Mouse (Mus musculus): ENCODE results near the gene Kcnj8. TPM values are rescaled to one million over a fixed set of nuclear protein-coding genes. Genes with fewer than 3 reads are reported as not detected.

Kcnj8 gene
- polyA plus RNA-seq, 1 experiment from 2014 or later, result 13.4 TPM

DNA sequence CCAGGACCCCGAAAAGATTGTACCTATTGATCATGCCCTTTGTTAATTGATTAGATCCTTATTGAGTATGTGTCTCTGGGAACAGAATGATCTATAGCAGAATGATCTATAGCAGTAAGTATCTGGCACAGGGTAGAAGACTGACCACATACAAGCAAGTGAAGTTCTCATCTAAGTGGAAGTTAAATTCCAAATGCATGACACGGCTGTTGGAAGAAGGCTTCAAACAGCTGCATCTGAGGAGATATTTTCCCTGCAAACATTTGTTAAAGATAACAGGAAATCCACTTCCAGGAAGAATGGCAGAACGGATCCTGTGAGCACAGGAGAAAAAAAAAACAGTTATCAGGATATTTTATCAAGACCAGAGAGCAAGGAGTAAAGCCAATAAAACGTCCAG is 27.8 kb downstream of the Kcnj8 start:
- Histone ChIP-seq H3K9ac (replicated peaks) (no peak overlapping the region), H3K36me3 (no peaks in the 10 kb centered on the region), H3K9me3 (no peaks in the 10 kb centered on the region), H3K27ac (replicated peaks) (no peak overlapping the region), H3K4me2 (replicated peaks) (no peak overlapping the region), H3K4me3 (no peak overlapping the region), H3K4me1 (no peaks in the 10 kb centered on the region), H3K27me3 (no peaks in the 10 kb centered on the region)
- 87% methylated on average over 4 of the region's 4 CpGs for WGBS
- ATAC-seq (replicated peaks), result no peak

DNA sequence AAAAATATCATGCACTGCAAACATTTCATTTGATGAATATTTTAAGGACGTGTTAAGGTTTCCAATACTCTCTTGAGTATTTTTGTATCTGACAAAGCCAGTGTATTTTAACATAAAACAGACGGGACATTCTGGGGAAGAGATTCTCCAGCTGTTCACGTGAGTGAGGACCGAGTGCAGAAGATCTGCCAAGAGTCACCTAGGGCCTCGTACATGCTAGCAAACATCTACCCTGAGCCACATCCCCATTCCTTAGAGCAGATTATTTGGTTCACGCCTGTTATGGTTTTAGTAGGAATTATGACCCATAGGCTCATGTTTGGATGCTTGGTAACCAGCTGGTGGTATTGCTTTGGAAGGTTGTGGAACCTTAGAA is 28.6 kb downstream of the Kcnj8 start:
- Histone ChIP-seq H3K4me2 (replicated peaks) (no peak overlapping the region), H3K27me3 (no peaks in the 10 kb centered on the region), H3K27ac (replicated peaks) (no peak overlapping the region), H3K9ac (replicated peaks) (no peak overlapping the region), H3K36me3 (no peaks in the 10 kb centered on the region), H3K4me3 (no peak overlapping the region), H3K9me3 (no peaks in the 10 kb centered on the region), H3K4me1 (no peaks in the 10 kb centered on the region)
- 92% methylated on average over 6 of the region's 6 CpGs for WGBS
- no peak for ATAC-seq (replicated peaks)

DNA sequence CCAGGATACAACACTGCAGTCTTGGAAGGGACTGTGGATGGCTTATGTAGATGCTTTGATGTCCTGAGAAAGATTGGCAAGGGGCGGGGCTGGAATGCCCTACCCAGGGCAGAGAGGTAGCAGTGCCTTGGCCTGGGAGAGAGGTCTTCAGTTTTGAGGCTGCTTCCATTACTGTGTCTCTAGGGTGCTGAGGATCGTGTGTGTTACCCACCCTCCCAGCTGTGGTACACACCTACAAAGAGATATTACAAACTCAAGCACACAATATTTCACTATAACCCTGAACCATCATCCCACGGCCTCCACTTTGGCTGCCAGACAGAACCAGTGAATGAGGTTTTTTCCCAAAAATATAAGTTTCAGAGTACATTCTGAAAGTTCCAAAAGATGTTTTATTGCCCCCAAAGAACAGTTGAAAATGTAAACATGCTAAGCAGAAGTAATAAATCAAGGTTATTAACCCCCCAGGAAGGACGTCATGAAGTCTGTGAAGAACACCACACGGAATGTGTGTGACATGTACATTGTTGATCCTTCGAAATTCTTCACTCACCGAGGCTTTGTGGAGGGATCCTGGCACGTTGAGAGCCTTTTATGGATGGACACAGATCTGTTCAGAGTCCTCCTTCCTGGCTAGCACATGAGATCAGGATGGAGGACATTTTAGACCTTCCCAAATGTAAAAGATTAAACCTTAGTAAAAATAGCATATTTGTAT is 29.2 kb downstream of the Kcnj8 start:
- WGBS, result 84% methylated on average over 8 of the region's 8 CpGs
- Histone ChIP-seq H3K9ac (replicated peaks) (no peak overlapping the region), H3K4me2 (replicated peaks) (no peak overlapping the region), H3K27me3 (no peaks in the 10 kb centered on the region), H3K27ac (replicated peaks) (no peak overlapping the region), H3K9me3 (no peaks in the 10 kb centered on the region), H3K36me3 (no peaks in the 10 kb centered on the region), H3K4me1 (no peaks in the 10 kb centered on the region), H3K4me3 (no peak overlapping the region)
- ATAC-seq (replicated peaks), result no peak

DNA sequence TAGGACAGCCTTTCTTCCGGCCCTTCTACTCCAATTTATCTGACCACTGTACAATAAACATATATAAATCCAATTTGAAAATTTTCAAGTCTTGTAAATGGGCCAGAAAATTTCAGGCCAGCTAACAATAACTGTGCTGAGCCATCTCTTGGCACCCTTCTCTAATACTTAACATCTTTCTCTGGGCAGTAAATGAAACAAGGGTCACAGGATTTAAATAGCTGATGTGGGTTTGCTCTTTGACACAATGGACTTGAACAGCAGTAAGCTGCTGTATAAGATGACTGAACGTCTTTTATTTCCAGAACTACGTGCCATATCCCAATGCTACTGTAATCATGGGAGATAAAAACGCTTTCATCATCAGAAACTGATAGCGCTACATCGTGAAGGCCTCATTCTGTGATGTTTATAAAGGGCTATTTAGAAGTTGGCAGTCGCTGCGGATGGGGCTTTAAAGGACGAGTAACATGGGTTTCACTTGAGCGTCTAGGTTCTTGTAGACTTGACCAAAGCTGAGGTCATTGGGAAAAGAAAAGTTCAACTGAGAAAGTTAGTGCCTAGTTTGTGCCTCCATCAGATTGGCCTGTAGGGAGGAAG is 30.8 kb downstream of the Kcnj8 start:
- Histone ChIP-seq H3K27me3 (no peaks in the 10 kb centered on the region), H3K4me1 (no peaks in the 10 kb centered on the region), H3K9me3 (no peaks in the 10 kb centered on the region), H3K27ac (replicated peaks) (no peak overlapping the region), H3K9ac (replicated peaks) (no peak overlapping the region), H3K36me3 (no peaks in the 10 kb centered on the region), H3K4me2 (replicated peaks) (no peak overlapping the region), H3K4me3 (no peak overlapping the region)
- no peak for ATAC-seq (replicated peaks)
- WGBS, result 88% methylated on average over 10 of the region's 10 CpGs

DNA sequence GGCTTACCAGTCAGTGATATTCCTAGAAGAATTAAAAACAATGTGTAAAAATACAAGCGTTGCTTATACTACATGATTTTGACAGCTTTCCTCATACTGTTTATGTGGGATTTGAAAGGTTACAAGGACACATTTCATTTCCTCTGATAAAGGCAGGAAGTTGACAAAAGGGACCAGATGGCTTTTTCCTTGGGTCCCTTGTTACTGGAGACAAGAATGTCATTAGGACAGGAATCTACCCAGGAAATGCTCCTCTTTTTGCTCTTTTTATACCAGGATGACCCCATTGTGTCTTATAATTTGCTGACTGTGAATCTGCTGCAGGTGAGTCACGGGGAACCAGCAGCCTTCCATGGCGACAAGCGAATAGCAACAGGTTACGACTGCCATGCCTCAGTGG is 31.3 kb downstream of the Kcnj8 start:
- H3K4me3 ChIP-seq, result no peak overlapping the region
- ATAC-seq (replicated peaks), result no peak
- H3K27ac ChIP-seq (replicated peaks), result no peak overlapping the region
- H3K36me3 ChIP-seq, result no peaks in the 10 kb centered on the region
- H3K9ac ChIP-seq (replicated peaks), result no peak overlapping the region
- H3K4me1 ChIP-seq, result no peaks in the 10 kb centered on the region
- no peaks in the 10 kb centered on the region for H3K27me3 ChIP-seq
- 91% methylated on average over 5 of the region's 5 CpGs for WGBS
- H3K4me2 ChIP-seq (replicated peaks), result no peak overlapping the region
- no peaks in the 10 kb centered on the region for H3K9me3 ChIP-seq

DNA sequence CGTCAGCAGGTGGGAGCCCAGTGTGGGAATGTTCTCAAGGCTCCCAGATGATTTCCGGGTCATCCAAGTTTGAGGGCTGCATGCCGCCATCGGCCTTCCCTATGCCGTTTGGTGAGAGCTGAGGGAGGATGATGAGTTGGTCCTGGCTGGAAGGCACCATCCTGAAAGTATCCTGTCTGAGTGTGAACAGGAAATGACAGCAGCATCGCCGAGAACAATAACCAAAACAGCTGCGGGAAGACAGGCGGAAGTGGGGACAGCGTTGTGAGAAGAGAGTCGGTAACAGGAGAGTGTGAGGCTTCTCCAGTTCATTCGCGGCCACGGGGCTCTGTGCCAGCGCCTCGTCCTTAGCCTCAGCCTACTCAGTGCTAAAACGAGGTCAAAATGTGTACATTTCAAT is 32.9 kb downstream of the Kcnj8 start:
- H3K9me3 ChIP-seq, result no peaks in the 10 kb centered on the region
- no peak overlapping the region for H3K4me2 ChIP-seq (replicated peaks)
- H3K4me1 ChIP-seq, result no peaks in the 10 kb centered on the region
- H3K4me3 ChIP-seq, result no peak overlapping the region
- H3K36me3 ChIP-seq, result no peaks in the 10 kb centered on the region
- no peaks in the 10 kb centered on the region for H3K27me3 ChIP-seq
- no peak overlapping the region for H3K27ac ChIP-seq (replicated peaks)
- WGBS, result 78% methylated on average over 17 of the region's 17 CpGs
- no peak overlapping the region for H3K9ac ChIP-seq (replicated peaks)
- no peak for ATAC-seq (replicated peaks)

DNA sequence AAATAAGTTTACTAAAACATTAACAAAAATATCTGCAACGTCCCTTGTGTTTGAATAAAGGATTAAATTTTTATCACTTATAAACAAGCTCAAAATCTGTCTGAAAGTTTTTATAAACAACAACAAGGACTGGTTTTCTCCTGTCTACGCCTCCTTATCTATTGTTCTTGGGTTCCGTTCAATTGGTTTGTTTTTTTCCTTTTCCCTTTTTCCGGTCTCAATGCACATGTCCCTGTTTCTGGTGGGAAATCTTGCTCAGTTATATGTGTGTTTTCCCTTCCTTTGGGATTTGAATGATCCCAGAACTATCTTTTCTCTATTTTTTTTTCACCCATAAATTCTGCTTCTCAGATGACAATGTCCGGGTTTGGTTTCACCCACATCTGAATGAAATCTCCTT is 38.0 kb downstream of the Kcnj8 start:
- Histone ChIP-seq H3K9ac (replicated peaks) (no peak overlapping the region), H3K27ac (replicated peaks) (no peak overlapping the region), H3K4me1 (no peaks in the 10 kb centered on the region), H3K4me3 (no peak overlapping the region), H3K27me3 (no peaks in the 10 kb centered on the region), H3K36me3 (no peaks in the 10 kb centered on the region), H3K4me2 (replicated peaks) (no peak overlapping the region), H3K9me3 (no peaks in the 10 kb centered on the region)
- WGBS, result 86% methylated on average over 5 of the region's 5 CpGs
- no peak for ATAC-seq (replicated peaks)

DNA sequence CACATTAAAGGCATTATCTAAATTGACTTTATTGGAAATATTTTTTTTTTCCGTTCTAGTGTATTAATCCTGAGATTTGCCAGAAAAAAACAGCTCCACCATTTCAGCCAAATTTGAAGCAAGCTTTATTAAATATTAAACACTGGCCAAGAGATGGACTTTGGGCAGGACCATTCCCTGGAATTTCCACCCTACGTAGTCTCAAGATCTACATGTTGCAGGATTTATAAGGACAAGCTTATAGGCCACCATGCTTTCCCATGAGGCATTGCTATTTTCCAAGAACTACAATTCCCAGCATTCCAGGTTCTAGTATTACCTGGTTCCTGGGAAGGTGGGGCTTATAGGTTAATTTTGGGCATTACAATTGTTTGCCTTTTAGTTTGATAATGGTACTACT is 38.7 kb downstream of the Kcnj8 start:
- H3K4me2 ChIP-seq (replicated peaks), result no peak overlapping the region
- H3K36me3 ChIP-seq, result no peaks in the 10 kb centered on the region
- 97% methylated on average over 2 of the region's 2 CpGs for WGBS
- no peak for ATAC-seq (replicated peaks)
- no peaks in the 10 kb centered on the region for H3K27me3 ChIP-seq
- H3K9me3 ChIP-seq, result no peaks in the 10 kb centered on the region
- H3K27ac ChIP-seq (replicated peaks), result no peak overlapping the region
- H3K4me3 ChIP-seq, result no peak overlapping the region
- H3K4me1 ChIP-seq, result no peaks in the 10 kb centered on the region
- H3K9ac ChIP-seq (replicated peaks), result no peak overlapping the region

DNA sequence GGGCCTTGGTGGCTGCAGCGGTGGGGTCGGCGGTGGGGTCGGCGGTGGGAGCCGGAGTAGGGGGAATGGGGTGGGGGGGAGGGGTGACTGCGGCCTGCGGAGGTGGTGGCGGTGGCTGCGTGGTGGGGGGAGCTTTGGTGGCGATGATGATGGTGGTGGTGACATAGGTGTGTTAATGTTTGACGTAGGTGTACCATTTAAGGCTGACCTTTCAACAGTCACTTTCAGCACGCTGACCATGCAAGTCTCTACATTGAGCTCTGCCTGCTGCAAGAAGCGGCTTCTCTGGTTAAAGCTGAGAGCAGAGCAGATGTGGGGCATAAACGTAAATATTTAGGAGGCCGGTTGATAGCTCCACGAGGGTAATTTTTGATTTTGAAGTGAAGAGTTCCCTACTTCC is 39.3 kb downstream of the Kcnj8 start:
- no peak for ATAC-seq (replicated peaks)
- H3K9me3 ChIP-seq, result no peaks in the 10 kb centered on the region
- H3K4me2 ChIP-seq (replicated peaks), result no peak overlapping the region
- 97% methylated on average over 17 of the region's 17 CpGs for WGBS
- no peaks in the 10 kb centered on the region for H3K27me3 ChIP-seq
- no peak overlapping the region for H3K4me3 ChIP-seq
- H3K4me1 ChIP-seq, result no peaks in the 10 kb centered on the region
- no peak overlapping the region for H3K9ac ChIP-seq (replicated peaks)
- H3K27ac ChIP-seq (replicated peaks), result no peak overlapping the region
- H3K36me3 ChIP-seq, result no peaks in the 10 kb centered on the region

DNA sequence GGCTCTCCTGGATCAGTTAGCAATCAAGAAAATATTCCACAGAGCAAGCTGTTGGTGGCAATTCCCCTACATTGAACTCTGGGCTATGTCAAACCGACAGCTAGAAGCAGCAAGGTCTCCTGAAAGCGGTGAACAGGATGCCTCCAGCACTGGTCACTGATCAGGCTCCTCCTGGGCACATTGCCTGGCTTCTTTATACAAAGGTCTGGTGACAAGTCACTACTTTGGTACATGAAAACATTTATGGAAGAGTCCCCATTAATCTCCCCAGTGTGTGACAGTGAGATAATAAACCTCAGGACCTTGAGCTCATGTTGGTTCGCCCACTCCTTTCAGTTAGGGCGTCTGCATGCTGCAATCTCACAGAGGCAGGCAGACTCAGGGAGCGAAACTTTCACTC is 41.0 kb downstream of the Kcnj8 start:
- Histone ChIP-seq H3K4me2 (replicated peaks) (no peak overlapping the region), H3K4me3 (no peak overlapping the region), H3K27me3 (no peaks in the 10 kb centered on the region), H3K36me3 (no peaks in the 10 kb centered on the region), H3K27ac (replicated peaks) (no peak overlapping the region), H3K4me1 (no peaks in the 10 kb centered on the region), H3K9ac (replicated peaks) (no peak overlapping the region), H3K9me3 (no peaks in the 10 kb centered on the region)
- no peak for ATAC-seq (replicated peaks)
- 88% methylated on average over 5 of the region's 5 CpGs for WGBS

DNA sequence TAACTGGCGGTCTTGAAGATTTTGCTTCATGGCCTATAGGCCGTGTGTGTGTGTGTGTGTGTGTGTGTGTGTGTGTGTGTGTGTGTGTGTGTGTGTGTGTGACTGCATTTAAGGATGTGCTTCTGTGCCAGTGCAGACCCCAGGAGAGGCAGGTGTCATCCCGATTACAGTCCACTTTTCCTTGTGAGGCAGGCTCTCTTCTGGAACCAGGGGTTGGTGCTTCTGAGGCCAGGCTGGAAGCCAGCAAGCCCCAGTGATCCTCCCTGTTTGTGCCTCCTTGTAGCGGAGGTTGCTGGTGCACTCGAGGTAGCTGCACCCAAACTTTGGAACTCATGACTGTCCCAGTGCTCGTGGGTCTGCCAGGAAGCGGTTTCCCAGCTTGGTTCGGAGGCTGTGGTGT is 41.7 kb downstream of the Kcnj8 start:
- no peak overlapping the region for H3K9ac ChIP-seq (replicated peaks)
- no peaks in the 10 kb centered on the region for H3K9me3 ChIP-seq
- H3K4me1 ChIP-seq, result no peaks in the 10 kb centered on the region
- no peaks in the 10 kb centered on the region for H3K36me3 ChIP-seq
- no peak overlapping the region for H3K4me2 ChIP-seq (replicated peaks)
- H3K27me3 ChIP-seq, result no peaks in the 10 kb centered on the region
- H3K27ac ChIP-seq (replicated peaks), result no peak overlapping the region
- H3K4me3 ChIP-seq, result no peak overlapping the region
- WGBS, result 86% methylated on average over 8 of the region's 8 CpGs
- no peak for ATAC-seq (replicated peaks)

DNA sequence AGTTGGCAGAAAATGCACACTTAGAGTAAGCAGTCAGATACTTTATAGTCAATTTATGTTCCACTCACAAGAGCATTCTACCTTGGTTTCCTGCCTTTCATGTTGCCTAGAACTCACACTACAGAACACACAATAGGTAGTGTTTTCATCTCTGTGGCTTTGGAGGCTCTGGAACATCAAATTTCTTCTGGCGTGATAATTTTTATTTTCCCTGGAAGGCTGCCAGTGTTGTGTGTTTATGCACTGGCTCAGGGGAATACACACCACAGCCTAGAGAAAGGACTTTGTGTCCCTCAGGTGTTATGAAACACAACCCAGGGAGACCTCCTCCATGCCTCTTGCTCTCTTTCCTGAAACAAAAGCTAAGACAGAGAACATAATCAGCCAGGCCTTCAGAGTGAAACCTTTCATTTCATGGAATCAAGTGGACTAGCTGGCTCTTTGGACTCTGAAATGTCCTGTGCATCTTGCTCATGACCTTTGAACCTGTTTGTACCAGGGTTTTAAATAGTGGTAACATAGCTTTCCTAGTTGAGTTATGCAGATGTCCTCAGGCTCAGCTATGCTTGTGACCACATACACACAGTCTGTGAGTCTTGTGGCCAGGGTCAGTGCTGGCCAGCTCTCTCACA is 43.4 kb downstream of the Kcnj8 start:
- Histone ChIP-seq H3K9ac (replicated peaks) (no peak overlapping the region), H3K36me3 (no peaks in the 10 kb centered on the region), H3K27me3 (no peaks in the 10 kb centered on the region), H3K27ac (replicated peaks) (no peak overlapping the region), H3K4me2 (replicated peaks) (no peak overlapping the region), H3K4me3 (no peak overlapping the region), H3K4me1 (no peaks in the 10 kb centered on the region), H3K9me3 (no peaks in the 10 kb centered on the region)
- ATAC-seq (replicated peaks), result no peak
- WGBS, result 58% methylated on average over 1 of the region's 1 CpGs

All from forebrain, embryonic 15.5 days (tissue).